Mouse (Mus musculus) adrenal gland (tissue): ENCODE results near the gene Gm17026.
"Not testable (repeated sequence)": the region's sequence is repeated elsewhere in the genome, so short reads cannot be mapped to it uniquely, and the experiment has no call there.

Source experiments
- intact Hi-C: fragments of 180-260 bp; cut with DNase I; formaldehyde crosslinking; loops from one replicate; pipeline ENCODE4 v1.15.1; 2025
- long read RNA-seq, 2 experiments: library from polyadenylated mRNA; unstranded; transcript quantifications; one replicate each; pipeline ENCODE4 v2.0.0; 2020; ENCODE audit warnings: borderline replicate concordance in 1 of 2; ENCODE audit not compliant: insufficient replicate concordance in 1 of 2
- microRNA-seq, 2 experiments: library from miRNA; unstranded; fragments of <30 nt; microRNA quantifications; one replicate each; pipeline ENCODE4; 2019

The Gm17026 gene
- long read RNA-seq, experiment 1: 0 reads
- long read RNA-seq, experiment 2: 0 reads

DNA sequence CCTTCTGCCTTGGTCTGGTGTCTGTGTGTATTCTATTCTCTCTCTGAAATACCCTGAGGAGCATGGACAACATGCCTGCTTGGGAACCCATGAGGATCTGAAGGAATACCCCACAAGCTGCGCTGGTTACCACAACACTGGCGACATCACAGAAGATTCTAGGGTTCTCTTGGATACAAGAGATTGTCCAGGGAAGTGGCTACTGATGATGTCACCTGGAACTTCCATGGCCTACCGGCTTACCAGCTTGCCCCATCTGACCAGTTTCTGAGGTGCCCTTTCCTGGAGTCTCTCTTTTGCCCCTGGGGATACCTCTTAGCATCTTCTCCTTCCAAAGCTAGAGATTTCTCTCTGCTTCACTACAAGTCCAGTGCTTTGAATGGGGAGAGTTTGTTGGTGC, at the start of gene Gm17026:
Gene Gm17026 (minus strand): TSS at position 101 of the 400 bp plus-strand sequence.
- intact Hi-C loops: not testable (repeated sequence)

DNA sequence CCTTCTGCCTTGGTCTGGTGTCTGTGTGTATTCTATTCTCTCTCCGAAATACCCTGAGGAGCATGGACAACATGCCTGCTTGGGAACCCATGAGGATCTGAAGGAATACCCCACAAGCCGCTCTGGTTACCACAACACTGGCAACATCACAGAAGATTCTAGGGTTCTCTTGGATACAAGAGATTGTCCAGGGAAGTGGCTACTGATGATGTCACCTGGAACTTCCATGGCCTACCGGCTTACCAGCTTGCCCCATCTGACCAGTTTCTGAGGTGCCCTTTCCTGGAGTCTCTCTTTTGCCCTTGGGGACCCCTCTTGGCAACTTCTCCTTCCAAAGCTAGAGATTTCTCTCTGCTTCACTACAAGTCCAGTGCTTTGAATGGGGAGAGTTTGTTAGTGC, 37.4 kb upstream of the Gm17026 start, which contains the start of gene Gm9611:
Gene Gm9611 (minus strand): TSS at position 101 of the 400 bp plus-strand sequence.
- intact Hi-C loops: not testable (repeated sequence)

DNA sequence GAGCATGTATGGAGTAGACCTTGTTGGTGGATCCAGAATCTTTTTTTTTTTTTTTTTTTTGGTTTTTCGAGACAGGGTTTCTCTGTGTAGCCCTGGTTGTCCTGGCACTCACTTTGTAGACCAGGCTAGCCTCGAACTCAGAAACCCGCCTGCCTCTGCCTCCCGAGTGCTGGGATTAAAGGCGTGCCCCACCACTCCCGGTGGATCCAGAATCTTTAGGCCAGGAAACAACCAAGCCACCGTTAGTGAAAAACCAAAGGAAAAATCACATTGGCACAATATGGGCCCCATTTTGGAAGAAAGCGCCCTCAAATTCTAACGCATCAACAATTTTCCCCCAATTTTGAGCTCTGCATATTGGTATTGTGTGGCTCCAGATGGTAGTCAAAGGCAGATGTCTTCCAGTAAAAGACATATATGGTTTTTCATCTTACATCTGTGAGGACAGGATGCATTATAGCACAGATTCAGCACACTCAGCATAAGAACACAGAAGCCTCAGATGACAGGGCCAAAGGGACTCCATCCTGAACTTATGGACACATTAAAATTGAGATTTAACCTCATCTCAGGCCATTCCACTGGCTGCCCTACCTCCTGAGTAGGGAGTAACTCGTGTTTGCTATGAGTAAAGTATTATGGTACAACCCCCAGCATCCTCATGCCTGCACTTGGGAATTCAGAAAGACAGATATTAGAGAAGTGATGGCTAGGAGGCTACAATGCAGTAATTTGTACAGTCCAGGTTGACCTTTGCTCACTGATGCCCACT, 42.9 kb downstream of the Gm17026 start:
- intact Hi-C loops: not testable (repeated sequence)

Small RNA genes within 50 kb of the gene (microRNA-seq; reads per million reads assigned to microRNA genes)
- gene Gm25208: 0 reads per million in 2 experiments
- 0 reads per million in 2 experiments for gene Gm25892
